Mouse (Mus musculus) forebrain, embryonic 16.5 days (tissue): ENCODE measurements around the gene Shc4. TPM values are rescaled to one million over a fixed set of nuclear protein-coding genes. Genes with fewer than 3 reads are reported as not detected.

Source experiments
- ATAC-seq: fragments of 200-750 bp; cut with Nextera tagmentation; 2 replicates; pipeline ENCODE4 v1.8.0; 2017; ENCODE audit warnings: mild to moderate bottlenecking, moderate library complexity
- H3K27ac ChIP-seq: fragments of 300-500 bp; sonication (generic); 2 replicates; pipeline ENCODE4 v1.5.1; 2014; ENCODE audit warnings: low read length, control low read depth
- H3K27me3 ChIP-seq: fragments of 300-500 bp; sonication (generic); replicated peaks from 2 replicates; pipeline ENCODE4 v1.6.1; 2014; ENCODE audit warnings: low read length; ENCODE audit not compliant: control insufficient read depth, insufficient read depth
- H3K36me3 ChIP-seq: fragments of 300-500 bp; sonication (generic); 2 replicates; pipeline ENCODE4 v1.6.1; 2014; ENCODE audit not compliant: control insufficient read depth, insufficient read depth
- H3K4me1 ChIP-seq: fragments of 300-500 bp; sonication (generic); replicated peaks from 2 replicates; pipeline ENCODE4 v1.6.1; 2014; ENCODE audit warnings: low read length; ENCODE audit not compliant: control insufficient read depth, insufficient read depth
- H3K4me2 ChIP-seq: fragments of 300-500 bp; sonication (generic); 2 replicates; pipeline ENCODE4 v1.6.1; 2014; ENCODE audit warnings: mild to moderate bottlenecking, low read length, control low read depth
- H3K4me3 ChIP-seq: fragments of 300-500 bp; sonication (generic); replicated peaks from 2 replicates; pipeline ENCODE4 v1.5.1; 2014; ENCODE audit warnings: mild to moderate bottlenecking, low read length, control low read depth
- H3K9ac ChIP-seq: fragments of 300-500 bp; sonication (generic); replicated peaks from 2 replicates; pipeline ENCODE4 v1.6.1; 2014; ENCODE audit warnings: low read depth, low read length, control low read depth
- H3K9me3 ChIP-seq: fragments of 300-500 bp; sonication (generic); 2 replicates; pipeline ENCODE4 v1.6.1; 2016; ENCODE audit warnings: low read length; ENCODE audit not compliant: control insufficient read depth
- WGBS: fragments of 180-500 bp; shearing (Covaris S2); extraction: QIAGEN DNeasy Blood & Tissue Kit; methylation state at CpG from one replicate; pipeline ENCODE4 v1.1.7; 2014; 5-methylcytosine and 5-hydroxymethylcytosine counted together
- polyA plus RNA-seq: library from polyadenylated mRNA; unstranded; fragments of >200 nt; fragmentation: Nextera tagmentation; extraction: Ambion mirVana; gene quantifications from 2 replicates; pipeline ENCODE4 v1.2.1, GENCODE M21; 2015

Shc4 gene
- polyA plus RNA-seq, 1 experiment from 2014 or later: 2.0 TPM

GRCm38 (mm10) chr2:125731763-125732560 is 8.0 kb upstream of the Shc4 start:
- peak overlapping the region; percentile 50 for H3K4me3 ChIP-seq
- ATAC-seq: peak; percentile 96
- no peaks in the 10 kb centered on the region for H3K27me3 ChIP-seq
- H3K36me3 ChIP-seq: no peaks in the 10 kb centered on the region
- 7% methylated on average over 35 of the region's 35 CpGs for WGBS
- H3K9me3 ChIP-seq: no peaks in the 10 kb centered on the region
- H3K4me2 ChIP-seq: peak overlapping the region; percentile 72
- H3K27ac ChIP-seq: peak overlapping the region; percentile 73
- peak overlapping the region; percentile 79 for H3K9ac ChIP-seq
- peaks cover 7% of the 10 kb centered on the region for H3K4me1 ChIP-seq

DNA sequence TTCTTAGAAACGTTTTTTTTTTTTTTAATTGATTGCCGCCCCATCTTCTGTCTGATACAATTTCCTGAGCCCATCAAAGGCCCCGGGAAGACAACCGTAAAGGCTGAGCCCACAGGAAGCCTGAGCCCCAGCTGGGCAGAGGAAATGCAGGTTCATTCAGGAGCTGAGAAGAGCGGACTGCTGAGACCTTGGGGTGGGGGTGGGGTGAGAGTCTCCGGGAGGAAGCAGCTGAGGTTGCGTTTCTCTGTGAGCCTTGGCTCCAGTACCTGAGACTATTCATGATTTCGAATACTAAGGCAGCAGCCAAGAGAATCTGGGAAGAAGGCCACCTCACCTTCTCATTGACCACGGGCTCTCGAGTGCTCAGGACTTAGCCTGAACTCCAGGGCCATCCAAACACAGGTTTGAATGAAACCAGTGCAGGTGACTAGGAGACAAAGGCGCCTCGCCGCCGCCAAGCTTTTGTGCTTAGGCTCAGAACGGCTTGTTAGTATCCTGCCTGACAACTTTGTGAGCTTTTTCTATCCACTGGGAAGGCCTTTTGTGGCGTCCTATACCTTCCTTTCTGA is 682 bp upstream of the Shc4 start:
- H3K27ac ChIP-seq: no peak overlapping the region
- H3K4me3 ChIP-seq: peak overlapping the region; percentile 56
- peak overlapping the region; percentile 71 for H3K9ac ChIP-seq
- under 1% methylated on average over 16 of the region's 16 CpGs for WGBS
- H3K36me3 ChIP-seq: no peaks in the 10 kb centered on the region
- H3K4me2 ChIP-seq: peak overlapping the region; percentile 99
- peaks cover 17% of the 10 kb centered on the region for H3K4me1 ChIP-seq
- H3K27me3 ChIP-seq: peaks cover 9% of the 10 kb centered on the region
- peak; percentile 41; the same call in 1 of the 2 replicates for ATAC-seq
- H3K9me3 ChIP-seq: no peaks in the 10 kb centered on the region

DNA sequence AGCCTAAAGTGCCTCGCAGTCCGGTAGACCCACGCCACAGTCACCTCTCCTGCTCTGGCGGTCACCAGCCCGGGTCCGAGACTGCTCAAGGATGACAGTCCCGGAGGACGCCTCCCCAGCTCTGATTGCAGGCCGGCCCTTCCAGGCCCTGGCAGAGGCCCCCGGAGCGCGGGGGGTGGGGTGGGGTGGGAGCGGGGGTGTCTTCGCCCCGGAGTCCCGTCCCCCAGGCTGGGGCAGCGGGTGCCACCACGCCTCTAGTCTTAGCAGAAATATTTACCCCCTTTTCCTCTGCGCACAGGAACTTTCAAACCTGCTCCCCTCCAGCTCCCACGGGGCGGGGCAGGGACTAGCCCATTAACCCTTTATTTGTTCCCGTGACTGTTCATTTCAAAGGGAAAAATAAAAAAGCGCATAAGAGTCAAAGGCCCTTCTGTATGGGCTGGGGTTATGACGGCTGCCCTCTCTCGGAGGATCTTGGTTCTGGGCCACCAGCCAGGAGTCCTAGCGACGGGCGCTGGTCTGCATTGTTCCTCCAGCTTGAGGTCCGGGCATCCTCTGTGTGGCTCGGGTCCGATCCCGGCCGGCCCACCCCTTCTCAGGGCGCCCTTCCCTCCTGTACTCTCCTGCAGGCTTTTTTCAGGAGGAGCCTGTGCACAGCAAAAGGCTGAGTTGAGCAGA is 401 bp downstream of the Shc4 start:
- no peak overlapping the region for H3K27ac ChIP-seq
- peaks cover 9% of the 10 kb centered on the region for H3K27me3 ChIP-seq
- peak; percentile 88 for ATAC-seq
- no peaks in the 10 kb centered on the region for H3K36me3 ChIP-seq
- H3K9ac ChIP-seq: peak overlapping the region; percentile 71
- WGBS: 0% methylated on average over 34 of the region's 34 CpGs
- peak overlapping the region; percentile 56 for H3K4me3 ChIP-seq
- peak overlapping the region; percentile 99 for H3K4me2 ChIP-seq
- H3K4me1 ChIP-seq: peaks cover 17% of the 10 kb centered on the region
- H3K9me3 ChIP-seq: no peaks in the 10 kb centered on the region

GRCm38 (mm10) chr2:125723086-125723407 is 901 bp downstream of the Shc4 start:
- no peak overlapping the region for H3K27ac ChIP-seq
- peaks cover 9% of the 10 kb centered on the region for H3K27me3 ChIP-seq
- H3K4me3 ChIP-seq: peak overlapping the region; percentile 56
- no peaks in the 10 kb centered on the region for H3K9me3 ChIP-seq
- peak overlapping the region; percentile 71 for H3K9ac ChIP-seq
- no peak; the same call in 1 of the 2 replicates for ATAC-seq
- WGBS: 1% methylated on average over 18 of the region's 18 CpGs
- H3K4me1 ChIP-seq: peaks cover 17% of the 10 kb centered on the region
- peak overlapping the region; percentile 99 for H3K4me2 ChIP-seq
- no peaks in the 10 kb centered on the region for H3K36me3 ChIP-seq

- Histone ChIP-seq H3K27ac (no peak overlapping the region), H3K36me3 (no peaks in the 10 kb centered on the region), H3K9ac (no peak overlapping the region), H3K4me2 (no peak overlapping the region), H3K9me3 (no peaks in the 10 kb centered on the region), H3K4me3 (no peak overlapping the region), H3K27me3 (no peaks in the 10 kb centered on the region; the same call in 1 of the 2 replicates), H3K4me1 (no peaks in the 10 kb centered on the region)
- ATAC-seq: no peak
- WGBS: 83% methylated on average over 8 of the region's 8 CpGs
Observed at GRCm38 (mm10) chr2:125716599-125716998, 7.3 kb downstream of the Shc4 start.

DNA sequence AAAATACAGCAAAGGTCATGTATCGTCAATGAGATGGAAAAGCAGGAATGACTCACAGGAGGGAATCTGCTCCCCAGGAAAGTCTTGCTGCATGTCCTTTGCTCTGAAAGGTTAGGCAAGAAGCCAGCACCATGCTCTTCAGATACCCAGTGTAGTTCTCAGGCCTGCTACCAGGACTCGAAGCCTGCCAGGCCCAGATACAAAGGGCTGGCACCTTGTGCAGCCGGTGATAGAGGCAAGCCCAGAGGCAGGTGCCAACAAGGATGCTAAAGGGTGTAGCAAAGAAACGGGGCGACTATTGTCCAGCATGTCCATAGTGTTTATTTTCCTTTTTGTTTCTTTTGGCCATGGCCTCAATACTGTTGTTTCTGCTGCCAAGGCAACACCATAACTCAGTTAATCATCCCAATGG is 17.4 kb downstream of the Shc4 start:
- Histone ChIP-seq H3K27me3 (no peaks in the 10 kb centered on the region), H3K4me1 (peaks cover 7% of the 10 kb centered on the region; the same call in 1 of the 2 replicates), H3K9me3 (no peaks in the 10 kb centered on the region), H3K4me3 (no peak overlapping the region), H3K4me2 (no peak overlapping the region), H3K9ac (no peak overlapping the region), H3K36me3 (no peaks in the 10 kb centered on the region), H3K27ac (no peak overlapping the region)
- WGBS: 43% methylated on average over 5 of the region's 5 CpGs
- ATAC-seq: 0 out of 2 replicates have a peak, but pooled peaks have one; percentile 52

DNA sequence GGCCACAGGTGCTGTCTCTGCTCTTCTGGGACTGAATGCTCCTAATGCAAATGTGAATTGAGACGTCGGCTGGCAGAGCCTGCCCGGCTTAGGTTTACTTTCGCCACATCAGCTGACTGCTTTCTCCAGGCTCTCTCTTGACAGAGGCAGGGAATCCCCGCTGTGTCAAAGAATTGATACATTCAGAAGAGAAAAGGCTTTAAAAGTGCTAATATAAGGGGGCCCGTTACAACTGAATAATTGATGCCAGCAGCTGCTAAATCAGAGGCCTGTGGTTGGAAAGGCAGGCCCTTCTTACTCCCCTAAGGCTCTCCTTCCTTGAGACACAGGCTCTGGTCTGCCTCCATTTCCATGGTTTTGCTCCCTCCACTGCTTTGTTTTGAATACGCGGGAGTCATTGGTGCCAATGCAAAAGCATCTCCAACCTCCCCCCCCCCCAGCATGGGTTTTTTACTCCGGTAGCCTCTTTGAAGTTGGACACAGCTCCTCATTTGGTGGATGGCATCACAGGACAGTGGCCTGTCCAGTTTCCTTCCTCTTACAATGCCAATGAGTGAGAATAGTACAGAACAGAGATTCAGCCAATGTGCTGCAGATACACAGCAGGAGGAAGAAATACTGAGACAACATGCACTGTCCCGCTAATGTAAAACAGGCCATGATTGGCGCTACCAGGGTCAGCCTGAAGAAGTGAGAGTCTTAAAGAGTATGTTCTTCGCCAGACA is 18.9 kb downstream of the Shc4 start:
- Histone ChIP-seq H3K27me3 (no peaks in the 10 kb centered on the region), H3K4me1 (peaks cover 7% of the 10 kb centered on the region; the same call in 1 of the 2 replicates), H3K36me3 (no peaks in the 10 kb centered on the region), H3K27ac (no peak overlapping the region), H3K4me3 (no peak overlapping the region), H3K4me2 (no peak overlapping the region), H3K9ac (no peak overlapping the region), H3K9me3 (no peaks in the 10 kb centered on the region)
- WGBS: 27% methylated on average over 12 of the region's 12 CpGs
- peak; percentile 84 for ATAC-seq

DNA sequence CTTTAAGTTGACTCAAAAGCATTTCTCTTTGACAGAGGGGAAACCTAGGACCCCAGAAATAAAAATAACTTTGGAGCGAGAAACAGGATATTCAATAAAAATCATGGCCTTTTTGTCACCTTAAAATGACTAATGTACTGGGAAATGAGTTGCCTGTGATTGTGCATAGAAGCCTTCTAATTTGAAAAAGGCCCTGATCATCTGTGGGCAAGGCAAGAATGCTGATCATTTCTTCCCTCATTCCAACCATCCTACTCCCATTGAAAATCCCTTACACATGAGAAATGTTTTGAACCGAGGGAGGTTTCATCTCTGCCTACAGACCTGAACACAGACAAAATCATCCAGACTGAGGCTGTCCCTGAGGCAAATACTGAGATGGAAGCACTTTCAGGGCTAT is 21.1 kb downstream of the Shc4 start:
- no peak for ATAC-seq
- Histone ChIP-seq H3K4me2 (no peak overlapping the region), H3K36me3 (no peaks in the 10 kb centered on the region), H3K9me3 (no peaks in the 10 kb centered on the region), H3K4me3 (no peak overlapping the region), H3K27ac (no peak overlapping the region), H3K27me3 (no peaks in the 10 kb centered on the region), H3K4me1 (peaks cover 7% of the 10 kb centered on the region; the same call in 1 of the 2 replicates), H3K9ac (no peak overlapping the region)
- 93% methylated on average over 2 of the region's 2 CpGs for WGBS

GRCm38 (mm10) chr2:125701606-125702005 is 22.3 kb downstream of the Shc4 start:
- Histone ChIP-seq H3K4me3 (no peak overlapping the region), H3K27me3 (no peaks in the 10 kb centered on the region), H3K4me1 (peaks cover 7% of the 10 kb centered on the region; the same call in 1 of the 2 replicates), H3K9me3 (no peaks in the 10 kb centered on the region), H3K27ac (no peak overlapping the region), H3K9ac (no peak overlapping the region), H3K36me3 (no peaks in the 10 kb centered on the region), H3K4me2 (no peak overlapping the region)
- no peak for ATAC-seq
- 89% methylated on average over 2 of the region's 2 CpGs for WGBS
